Mouse (Mus musculus) myocyte (in vitro differentiated cells): ENCODE measurements around the gene Adamts9. TPM values are rescaled to one million over a fixed set of nuclear protein-coding genes. Genes with fewer than 3 reads are reported as not detected.

Source experiments
- H3K27me3 ChIP-seq: one replicate; pipeline ENCODE4 v1.6.1; 2011; ENCODE audit not compliant: control insufficient read depth, insufficient read depth, insufficient read length
- H3K36me3 ChIP-seq: one replicate; pipeline ENCODE4 v1.6.1; 2011; ENCODE audit not compliant: control insufficient read depth, insufficient read depth
- H3K4me2 ChIP-seq: one replicate; pipeline ENCODE4 v1.6.1; 2011; ENCODE audit warnings: low read depth, control low read depth
- H3K4me3 ChIP-seq: one replicate; pipeline ENCODE4 v1.5.1; 2011; ENCODE audit warnings: mild to moderate bottlenecking, control low read depth, moderate library complexity
- H3K79me2 ChIP-seq: one replicate; pipeline ENCODE4 v1.6.1; 2011; ENCODE audit not compliant: control insufficient read depth, insufficient read depth
- H3ac ChIP-seq: one replicate; pipeline ENCODE4 v1.6.1; 2011; ENCODE audit not compliant: control insufficient read depth, insufficient read length
- CEBPB ChIP-seq: IDR thresholded peaks from 2 replicates; pipeline ENCODE4 v1.6.1; 2011; ENCODE audit warnings: mild to moderate bottlenecking, moderate library complexity; ENCODE audit not compliant: poor library complexity, insufficient read depth, severe bottlenecking
- E2F4 ChIP-seq: IDR thresholded peaks from one replicate; pipeline ENCODE4 v1.6.1; 2011; ENCODE audit warnings: mild to moderate bottlenecking, control low read depth, moderate library complexity; ENCODE audit not compliant: insufficient read depth
- MAX ChIP-seq: IDR thresholded peaks from one replicate; pipeline ENCODE4 v1.6.1; 2011; ENCODE audit warnings: low read depth, mild to moderate bottlenecking, control low read depth
- MYOD1 ChIP-seq, 3 experiments: IDR thresholded peaks; one replicate each; pipeline ENCODE4 v1.6.1; 2011; ENCODE audit warnings: control low read depth in 2 of 3, low read depth in 2 of 3, mild to moderate bottlenecking in 2 of 3, moderate library complexity in 1 of 3; ENCODE audit not compliant: insufficient read length in 2 of 3, control insufficient read depth in 1 of 3
- MYOG ChIP-seq, 3 experiments: IDR thresholded peaks; one replicate each; pipeline ENCODE4 v1.6.1; 2011; ENCODE audit warnings: control low read depth in 2 of 3, low read depth in 2 of 3, mild to moderate bottlenecking in 2 of 3; ENCODE audit not compliant: insufficient read length in 2 of 3, control insufficient read depth in 1 of 3, insufficient read depth in 1 of 3
- POLR2A ChIP-seq: IDR thresholded peaks from one replicate; pipeline ENCODE4 v1.6.1; 2011; ENCODE audit warnings: low read depth, mild to moderate bottlenecking, control low read depth, moderate library complexity; ENCODE audit not compliant: insufficient read length
- POLR2AphosphoS2 ChIP-seq: IDR thresholded peaks from one replicate; pipeline ENCODE4 v1.6.1; 2011; ENCODE audit warnings: low read depth, control low read depth; ENCODE audit not compliant: insufficient read length
- REST ChIP-seq: IDR thresholded peaks from one replicate; pipeline ENCODE4 v1.6.1; 2011; ENCODE audit warnings: mild to moderate bottlenecking, control low read depth, moderate library complexity; ENCODE audit not compliant: insufficient read depth, insufficient read length
- SRF ChIP-seq: IDR thresholded peaks from one replicate; pipeline ENCODE4 v1.6.1; 2011; ENCODE audit warnings: low read depth; ENCODE audit not compliant: control insufficient read depth, insufficient read length
- TCF12 ChIP-seq: IDR thresholded peaks from one replicate; pipeline ENCODE4 v1.6.1; 2011; ENCODE audit warnings: mild to moderate bottlenecking, control low read depth; ENCODE audit not compliant: poor library complexity, insufficient read depth, severe bottlenecking
- TCF3 ChIP-seq: IDR thresholded peaks from one replicate; pipeline ENCODE4 v1.6.1; 2011; ENCODE audit warnings: low read depth, control low read depth; ENCODE audit not compliant: insufficient read length
- USF1 ChIP-seq: IDR thresholded peaks from one replicate; pipeline ENCODE4 v1.6.1; 2011; ENCODE audit warnings: low read depth, mild to moderate bottlenecking, control low read depth, moderate library complexity
- polyA plus RNA-seq: library from polyadenylated mRNA; unstranded; fragments of >200 nt; fragmentation: generic; extraction: Trizol; gene quantifications from one replicate; pipeline ENCODE4 v1.2.1, GENCODE M21; 2012; ENCODE audit warnings: missing spikeins

The Adamts9 gene
- polyA plus RNA-seq, 1 experiment = 0.04 TPM

GRCm38 (mm10) chr6:92850250-92850649 is 93.0 kb downstream of the Adamts9 start:
- H3K27me3 ChIP-seq = no peaks in the 10 kb centered on the region
- no peak overlapping the region for H3ac ChIP-seq
- no peaks in the 10 kb centered on the region for H3K79me2 ChIP-seq
- H3K36me3 ChIP-seq = no peaks in the 10 kb centered on the region
- H3K4me2 ChIP-seq = no peak overlapping the region
- H3K4me3 ChIP-seq = no peak overlapping the region
- no peak for TF ChIP-seq TCF3

- Histone ChIP-seq H3K4me3 (no peak overlapping the region), H3K79me2 (no peaks in the 10 kb centered on the region), H3K27me3 (no peaks in the 10 kb centered on the region), H3K4me2 (no peak overlapping the region), H3ac (no peak overlapping the region), H3K36me3 (no peaks in the 10 kb centered on the region)
- TF ChIP-seq MAX = no peak
- TF ChIP-seq E2F4 = no peak
- TF ChIP-seq CEBPB = no peak
- TF ChIP-seq SRF = no peak
- TF ChIP-seq TCF12 = no peak
- TF ChIP-seq TCF3 = no peak
- no peak for TF ChIP-seq USF1
- TF ChIP-seq MYOD1 (IDR thresholded peaks at IDR 0.05; ENCODE audit: control insufficient read depth in 1 of 3, insufficient read length in 2 of 3, low read depth in 2 of 3) = no peak
- no peak for TF ChIP-seq MYOG (IDR thresholded peaks at IDR 0.05; ENCODE audit: control insufficient read depth in 1 of 3, insufficient read depth in 1 of 3, insufficient read length in 2 of 3, low read depth in 2 of 3)
- no peak for TF ChIP-seq POLR2A
- no peak for TF ChIP-seq REST
- no peak for TF ChIP-seq POLR2AphosphoS2
These were observed 94.1 kb downstream of the Adamts9 start for GRCm38 (mm10) chr6:92849208-92849607.

- no peak overlapping the region for H3K4me2 ChIP-seq
- H3ac ChIP-seq = no peak overlapping the region
- no peaks in the 10 kb centered on the region for H3K27me3 ChIP-seq
- no peak for TF ChIP-seq TCF3
- no peak for TF ChIP-seq REST
- no peak for TF ChIP-seq POLR2AphosphoS2
- no peak for TF ChIP-seq MYOG (IDR thresholded peaks at IDR 0.05; ENCODE audit: control insufficient read depth in 1 of 3, insufficient read depth in 1 of 3, insufficient read length in 2 of 3, low read depth in 2 of 3)
- no peak for TF ChIP-seq MAX
- no peak for TF ChIP-seq USF1
- TF ChIP-seq CEBPB = no peak
- no peaks in the 10 kb centered on the region for H3K36me3 ChIP-seq
- no peaks in the 10 kb centered on the region for H3K79me2 ChIP-seq
- no peak overlapping the region for H3K4me3 ChIP-seq
These were observed 96.7 kb downstream of the Adamts9 start for GRCm38 (mm10) chr6:92846614-92847013.

GRCm38 (mm10) chr6:92845898-92846297 is 97.4 kb downstream of the Adamts9 start:
- TF ChIP-seq REST (no peak), SRF (no peak), MYOD1 (IDR thresholded peaks at IDR 0.05; ENCODE audit: control insufficient read depth in 1 of 3, insufficient read length in 2 of 3, low read depth in 2 of 3) (no peak), CEBPB (no peak), E2F4 (no peak), POLR2A (no peak)
- no peak overlapping the region for H3K4me2 ChIP-seq
- H3ac ChIP-seq = no peak overlapping the region

GRCm38 (mm10) chr6:92843474-92843873 is 99.8 kb downstream of the Adamts9 start:
- Histone ChIP-seq H3K79me2 (no peaks in the 10 kb centered on the region), H3K36me3 (no peaks in the 10 kb centered on the region)
- TF ChIP-seq MYOG (IDR thresholded peaks at IDR 0.05; ENCODE audit: control insufficient read depth in 1 of 3, insufficient read depth in 1 of 3, insufficient read length in 2 of 3, low read depth in 2 of 3) (no peak), MYOD1 (IDR thresholded peaks at IDR 0.05; ENCODE audit: control insufficient read depth in 1 of 3, insufficient read length in 2 of 3, low read depth in 2 of 3) (no peak), CEBPB (no peak)

More at GRCm38 (mm10) chr6:92845898-92846297, 97.4 kb downstream of the Adamts9 start:
- Histone ChIP-seq H3K27me3 (no peaks in the 10 kb centered on the region), H3K4me3 (no peak overlapping the region), H3K79me2 (no peaks in the 10 kb centered on the region), H3K36me3 (no peaks in the 10 kb centered on the region)

GRCm38 (mm10) chr6:92842000-92842399 is 101.3 kb downstream of the Adamts9 start:
- TF ChIP-seq MAX = no peak
- no peak for TF ChIP-seq MYOD1 (IDR thresholded peaks at IDR 0.05; ENCODE audit: control insufficient read depth in 1 of 3, insufficient read length in 2 of 3, low read depth in 2 of 3)
- TF ChIP-seq POLR2AphosphoS2 = no peak
- TF ChIP-seq TCF12 = no peak
- TF ChIP-seq REST = no peak
- TF ChIP-seq TCF3 = no peak
- no peak for TF ChIP-seq SRF
- TF ChIP-seq POLR2A = no peak
- no peak for TF ChIP-seq MYOG (IDR thresholded peaks at IDR 0.05; ENCODE audit: control insufficient read depth in 1 of 3, insufficient read depth in 1 of 3, insufficient read length in 2 of 3, low read depth in 2 of 3)
- no peak for TF ChIP-seq USF1
- TF ChIP-seq CEBPB = no peak
- no peak for TF ChIP-seq E2F4
- Histone ChIP-seq H3ac (no peak overlapping the region), H3K36me3 (no peaks in the 10 kb centered on the region), H3K27me3 (no peaks in the 10 kb centered on the region), H3K4me2 (no peak overlapping the region), H3K79me2 (no peaks in the 10 kb centered on the region), H3K4me3 (no peak overlapping the region)

More at GRCm38 (mm10) chr6:92843474-92843873, 99.8 kb downstream of the Adamts9 start:
- Histone ChIP-seq H3K4me2 (no peak overlapping the region), H3ac (no peak overlapping the region), H3K4me3 (no peak overlapping the region), H3K27me3 (no peaks in the 10 kb centered on the region)
